Mouse (Mus musculus) T-helper 2 cell (primary cell): ENCODE data around the gene Fbxo24.

Experiments used
- in situ Hi-C: fragments of 300-600 bp; cut with MboI, MseI; formaldehyde crosslinking; loops from one replicate; pipeline ENCODE4 v1.15.1; 2025; ENCODE audit warnings: high pct_unique_total_duplicates

The Fbxo24 gene

DNA sequence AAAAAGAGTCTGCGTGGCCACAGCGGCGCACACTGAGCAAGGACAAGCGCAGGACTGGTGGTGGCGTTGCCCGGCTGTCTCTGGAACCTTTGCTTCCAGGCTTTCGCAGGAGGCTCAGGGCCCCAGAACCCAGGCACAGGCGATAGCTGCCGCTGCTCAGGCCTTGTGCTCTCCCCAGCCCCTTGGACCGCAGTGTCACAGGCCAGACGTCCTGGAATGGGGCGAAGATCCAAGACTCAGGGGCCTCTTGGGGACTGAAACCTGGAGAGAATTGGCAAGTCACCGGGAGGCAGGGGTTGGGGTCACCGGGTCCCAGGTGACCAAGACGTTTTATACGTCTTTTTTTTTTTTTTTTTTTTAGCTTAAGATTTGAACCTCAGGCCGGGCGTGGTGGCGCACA is 15.7 kb upstream of the Fbxo24 start:
- in situ Hi-C loops: loop anchor here (5.0 kb wide), 1 partner anchor 42 kb away; the partner anchor contains the start of gene Mospd3

GRCm38 (mm10) chr5:137642886-137643285 is 14.1 kb upstream of the Fbxo24 start:
- in situ Hi-C loops: loop anchor here (5.0 kb wide), 1 partner anchor 41 kb away; the partner anchor contains the start of gene Mospd3

- in situ Hi-C loops: loop anchor here (5.0 kb wide), 1 partner anchor 39 kb away; the partner anchor contains the start of gene Mospd3
These were observed 12.3 kb upstream of the Fbxo24 start, which contains the start of gene Sap25 for GRCm38 (mm10) chr5:137641054-137641453. Gene Sap25, plus strand, starts transcription at chr5:137641334.

- in situ Hi-C loops: no loop called here
These were observed 10.7 kb upstream of the Fbxo24 start for GRCm38 (mm10) chr5:137639472-137639871.

DNA sequence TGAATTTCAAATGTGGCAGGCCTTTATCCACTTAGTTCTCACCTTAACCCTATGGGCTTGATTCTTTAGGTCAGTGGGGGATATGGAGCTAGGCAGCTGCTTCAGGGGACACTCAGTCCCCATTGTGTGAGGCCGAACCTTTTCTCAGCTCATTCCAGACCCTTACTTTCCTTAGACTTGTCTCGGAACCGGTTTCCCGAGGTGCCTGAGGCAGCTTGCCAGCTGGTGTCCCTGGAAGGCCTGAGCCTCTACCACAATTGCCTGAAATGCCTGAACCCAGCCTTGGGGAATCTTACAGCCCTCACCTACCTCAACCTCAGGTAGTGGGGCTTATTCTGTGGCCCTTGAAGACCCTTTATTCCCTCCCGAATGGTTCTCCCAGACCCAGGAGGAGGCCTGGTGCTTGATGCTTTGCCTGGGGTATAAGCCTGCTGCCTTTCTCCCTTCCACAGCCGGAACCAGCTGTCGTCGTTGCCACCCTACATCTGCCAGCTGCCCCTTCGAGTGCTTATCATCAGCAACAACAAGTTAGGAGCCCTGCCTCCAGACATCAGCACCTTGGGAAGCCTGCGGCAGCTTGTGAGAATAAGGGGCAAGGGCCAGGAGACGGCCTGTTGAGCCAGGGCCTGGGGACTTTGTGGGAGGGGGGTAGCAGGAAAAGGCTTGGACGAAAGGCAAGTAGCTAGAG is 4.7 kb upstream of the Fbxo24 start:
- in situ Hi-C loops: no loop called here

DNA sequence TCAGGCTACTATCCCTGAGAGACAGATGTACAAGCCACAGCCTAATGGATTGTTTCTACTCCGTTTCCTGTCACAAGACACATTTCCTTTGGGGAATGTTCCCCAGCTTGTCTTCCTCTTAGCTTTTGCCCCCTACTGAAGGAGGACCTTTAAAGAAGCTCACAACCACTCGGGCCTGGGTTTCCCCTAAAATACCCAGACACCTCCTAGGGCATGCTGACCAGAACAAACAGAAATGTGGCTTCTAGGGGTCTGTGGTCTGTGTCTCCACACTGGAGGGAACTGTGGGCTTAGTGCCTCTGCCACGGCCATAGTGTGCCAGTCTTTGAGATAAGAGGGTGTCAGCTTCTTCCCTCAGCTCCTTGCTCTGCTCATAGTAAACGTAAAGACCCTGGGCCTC is 2.8 kb upstream of the Fbxo24 start:
- in situ Hi-C loops: no loop called here

DNA sequence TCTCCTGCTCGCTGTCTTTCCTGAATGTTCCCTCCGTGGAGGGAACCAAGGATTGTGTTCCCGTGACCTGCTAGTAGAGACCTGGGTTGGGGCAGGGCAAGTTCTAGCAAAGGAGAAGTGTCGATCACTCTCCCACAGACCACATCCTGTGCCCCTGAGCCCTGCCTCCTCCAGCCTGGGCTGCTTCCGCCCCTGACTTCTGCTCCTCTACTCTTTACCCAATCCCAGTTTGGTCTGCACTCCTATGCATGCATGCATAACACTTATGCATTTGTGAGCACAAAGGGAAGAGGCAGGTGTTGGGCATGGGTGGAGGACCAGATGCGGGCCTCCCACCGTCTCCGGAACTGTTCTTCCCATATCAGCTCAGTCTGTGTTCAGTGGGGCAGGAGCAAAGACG is 2.4 kb upstream of the Fbxo24 start:
- in situ Hi-C loops: no loop called here

- in situ Hi-C loops: no loop called here
These were observed 1.8 kb upstream of the Fbxo24 start for GRCm38 (mm10) chr5:137630602-137631001.

GRCm38 (mm10) chr5:137629906-137630545 is 1.2 kb upstream of the Fbxo24 start:
- in situ Hi-C loops: no loop called here

- in situ Hi-C loops: no loop called here
These were observed 512 bp upstream of the Fbxo24 start for GRCm38 (mm10) chr5:137629306-137629721.

- in situ Hi-C loops: no loop called here
These were observed 811 bp downstream of the Fbxo24 start for GRCm38 (mm10) chr5:137627991-137628390.

DNA sequence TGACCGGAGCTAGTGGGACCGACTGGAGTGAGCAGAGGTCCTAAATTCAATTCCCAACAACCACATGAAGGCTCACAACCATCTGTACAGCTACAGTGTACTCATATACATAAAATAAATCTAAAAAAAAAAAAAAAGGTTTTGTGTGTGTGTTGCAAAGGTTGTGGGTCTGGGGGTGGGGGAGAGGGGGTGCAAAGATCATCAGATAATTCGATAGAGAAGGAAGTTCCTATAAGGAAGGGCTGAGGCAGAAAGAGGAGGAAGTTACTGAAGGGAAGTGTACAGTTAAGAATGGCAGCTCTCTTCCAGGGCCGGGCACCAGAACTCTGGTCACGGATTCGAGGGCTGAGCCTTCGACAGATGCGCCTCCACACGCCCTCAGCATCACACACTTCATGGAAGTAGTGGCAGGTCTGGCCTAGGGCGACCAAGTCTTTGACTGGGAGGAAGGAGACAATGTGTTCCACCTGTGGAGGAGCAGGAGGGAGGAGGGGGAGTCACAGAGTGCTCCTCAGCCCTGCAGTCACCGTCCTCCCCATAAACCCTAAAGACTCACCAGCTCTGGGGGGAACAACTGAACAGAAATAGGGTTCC is 4.8 kb downstream of the Fbxo24 start:
- in situ Hi-C loops: loop anchor here (25.0 kb wide), 1 partner anchor 1638 kb away; the partner anchor contains the start of gene Get4

GRCm38 (mm10) chr5:137615347-137615746 is 13.5 kb downstream of the Fbxo24 start:
- in situ Hi-C loops: loop anchor here (25.0 kb wide), 1 partner anchor 1647 kb away; the partner anchor contains the start of gene Get4

- in situ Hi-C loops: loop anchor here (25.0 kb wide), 1 partner anchor 1647 kb away; the partner anchor contains the start of gene Get4
These were observed 13.9 kb downstream of the Fbxo24 start for GRCm38 (mm10) chr5:137614921-137615320.

DNA sequence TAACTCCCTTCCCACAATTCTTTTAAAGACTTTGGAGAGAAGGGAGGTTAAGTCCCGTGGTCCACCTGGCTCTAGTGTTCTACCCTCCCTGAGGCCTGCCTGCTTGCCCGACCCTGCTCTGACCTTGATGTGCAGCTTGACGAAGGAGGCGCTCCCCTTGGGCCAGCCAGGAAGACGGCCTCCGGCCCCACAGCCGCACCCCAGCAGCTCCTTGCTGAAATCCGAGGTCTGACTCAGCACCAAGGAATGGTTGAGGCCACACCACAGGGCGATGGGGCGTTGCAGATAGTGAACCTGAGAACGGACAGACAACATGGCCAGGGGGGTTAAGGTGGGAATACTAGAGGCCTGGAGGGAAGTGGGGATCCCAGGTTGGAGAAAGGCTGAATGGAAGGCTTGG is 15.3 kb downstream of the Fbxo24 start, which contains the start of gene Pcolce:
Gene Pcolce, minus strand, starts transcription at position 235 of the 400 bp plus-strand sequence.
- in situ Hi-C loops: loop anchor here (25.0 kb wide), 1 partner anchor 1649 kb away; the partner anchor contains the start of gene Get4

DNA sequence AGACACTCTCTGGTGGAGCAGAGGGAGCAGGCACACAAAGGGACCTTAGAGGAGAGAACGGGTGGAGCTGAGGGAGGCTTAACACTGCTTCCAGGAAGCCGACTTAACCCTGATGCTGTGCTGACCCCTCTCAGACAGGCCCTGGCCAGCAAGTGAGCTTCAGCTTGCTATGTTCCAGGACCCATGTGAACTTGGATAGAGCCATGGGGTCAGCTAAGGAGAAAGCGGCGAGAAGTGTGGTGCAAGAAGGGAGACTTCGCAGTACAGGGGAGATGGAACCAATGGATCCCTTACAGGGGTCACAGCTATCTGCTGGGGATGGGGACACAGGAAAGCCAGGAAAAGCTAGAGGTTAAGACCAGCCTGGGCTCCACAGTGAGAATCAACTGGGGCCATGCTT is 15.7 kb downstream of the Fbxo24 start:
- in situ Hi-C loops: loop anchor here (25.0 kb wide), 1 partner anchor 1649 kb away; the partner anchor contains the start of gene Get4

- in situ Hi-C loops: loop anchor here (25.0 kb wide), 1 partner anchor 1651 kb away; the partner anchor contains the start of gene Get4
These were observed 17.6 kb downstream of the Fbxo24 start for GRCm38 (mm10) chr5:137611245-137611602.

DNA sequence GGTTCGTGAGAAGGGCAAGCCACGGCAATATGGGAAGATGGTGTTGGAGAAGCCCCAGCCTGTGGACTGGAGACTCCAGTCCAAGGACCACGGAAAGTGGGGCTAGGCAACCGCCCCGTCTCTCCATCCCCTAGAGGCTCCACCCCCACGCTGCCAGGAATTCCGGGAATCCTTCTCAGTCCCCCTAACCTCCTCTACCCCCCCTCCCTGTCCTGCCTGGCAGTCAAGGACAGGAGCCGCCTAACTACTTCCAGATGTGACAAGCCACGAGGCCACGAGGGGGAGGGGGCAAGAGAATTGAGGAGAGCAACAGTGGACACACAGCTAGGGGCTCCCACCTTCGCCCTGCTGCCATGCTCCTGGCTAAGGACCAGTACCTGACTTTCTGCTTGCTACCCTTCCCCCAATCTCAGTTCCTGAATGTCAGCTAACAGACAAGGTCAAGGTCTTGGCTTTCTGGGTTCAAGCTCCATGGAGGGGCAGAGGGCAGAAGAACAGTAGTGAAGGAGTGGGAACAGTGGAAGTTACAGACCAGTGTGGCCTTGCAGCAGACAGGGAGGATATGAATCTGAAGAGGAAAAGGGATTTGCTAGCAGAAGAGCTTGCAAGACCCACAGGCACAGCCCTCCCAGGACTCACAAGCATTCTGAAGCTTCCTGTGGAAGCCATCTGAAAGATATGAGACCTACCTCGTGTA is 18.1 kb downstream of the Fbxo24 start:
- in situ Hi-C loops: loop anchor here (25.0 kb wide), 1 partner anchor 1652 kb away; the partner anchor contains the start of gene Get4

DNA sequence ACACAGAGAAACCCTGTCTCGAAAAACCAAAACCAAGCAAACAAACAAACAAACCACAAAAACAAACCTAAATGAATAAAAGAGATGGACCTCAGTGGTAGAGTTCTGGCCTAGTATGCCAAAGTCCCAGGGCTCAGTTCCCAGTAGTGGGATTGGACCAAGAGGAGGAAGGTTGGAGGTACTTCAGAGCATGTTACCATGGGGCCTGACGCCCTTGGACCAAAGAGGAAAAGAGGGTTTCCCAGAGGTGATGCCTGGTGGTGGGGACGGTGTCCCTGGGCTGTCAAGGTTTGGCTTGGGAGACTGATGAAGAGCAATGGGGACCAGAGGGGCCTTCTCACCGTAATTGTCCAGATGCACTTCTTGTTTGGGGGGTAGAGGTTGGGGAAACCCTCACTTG is 18.7 kb downstream of the Fbxo24 start:
- in situ Hi-C loops: loop anchor here (25.0 kb wide), 1 partner anchor 1652 kb away; the partner anchor contains the start of gene Get4

DNA sequence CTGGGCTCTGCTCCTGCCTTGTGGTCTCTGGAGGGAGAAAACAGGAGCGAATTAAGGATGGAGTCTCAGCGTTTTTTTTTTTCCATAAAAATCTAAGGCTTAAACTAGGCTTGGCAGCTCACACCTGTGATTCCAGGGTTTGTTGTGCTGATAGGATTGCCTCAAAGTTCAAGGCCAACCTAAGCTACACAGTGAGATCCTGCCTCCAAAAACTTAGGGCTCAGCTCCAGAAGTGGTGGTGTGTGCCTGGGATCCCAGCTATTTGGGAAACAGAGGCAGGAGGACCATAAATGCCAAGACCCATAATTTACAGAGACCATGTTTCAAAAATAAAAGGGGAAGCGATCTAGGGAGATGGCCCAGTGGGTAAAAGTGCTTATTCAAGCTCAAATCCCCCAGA is 19.5 kb downstream of the Fbxo24 start:
- in situ Hi-C loops: loop anchor here (10.0 to 25.0 kb wide), 2 partner anchors 314 to 1653 kb away; partner anchors contain the start of genes Get4 and Ufsp1

DNA sequence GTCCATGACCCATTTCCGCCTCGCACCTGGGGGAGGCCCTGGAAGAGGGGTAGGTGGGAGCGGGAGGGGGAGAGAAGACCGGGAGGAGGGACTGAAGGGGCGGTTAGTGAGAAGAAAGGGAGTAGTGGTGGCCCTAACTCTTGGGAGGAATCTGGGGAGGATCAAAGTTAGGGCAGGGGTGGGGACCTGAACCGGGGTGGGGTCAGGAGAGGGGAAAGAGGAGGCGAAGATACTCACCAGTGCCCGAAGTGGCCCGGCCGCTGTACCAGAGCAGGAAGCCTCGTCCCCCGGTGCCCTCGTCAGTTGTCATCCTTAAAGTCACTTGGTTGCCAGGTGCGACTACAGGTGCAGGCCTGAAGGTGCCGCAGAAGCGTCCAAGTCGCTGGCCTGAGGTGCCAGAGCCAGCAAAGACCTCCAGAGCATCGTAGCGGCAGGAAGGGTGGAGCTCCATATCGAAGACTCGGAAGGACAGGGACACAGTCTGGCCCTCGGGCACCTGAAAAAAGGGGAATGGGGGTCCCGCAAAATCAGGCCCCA is 20.1 kb downstream of the Fbxo24 start:
- in situ Hi-C loops: loop anchor here (10.0 to 25.0 kb wide), 2 partner anchors 314 to 1654 kb away; partner anchors contain the start of genes Get4 and Ufsp1
